In genomic region chr17:86433813-86434212, GRCm38 (mm10) we compare ENCODE assay signal across 17 mouse cellular contexts.
DNase-seq lines count a peak whose midpoint lies in the region; ATAC-seq and TF ChIP-seq lines count a peak whose summit lies in the region.
"Had no signal": no experiment of that assay in that cellular context is flagged by ENCODE, and none has a peak within 500 bp of the region (broad histone marks: within the 10 kb centered on the region; RNA-seq: fewer than 3 reads in every experiment).

No protein-coding gene starts in this region.

- H3K4me3 ChIP-seq in forebrain, embryonic 14.5 days (ENCODE audit: low read depth, low read length) = no peak overlapping the region
- H3K4me3 ChIP-seq in forebrain, embryonic 11.5 days (ENCODE audit: low read depth, low read length) = no peak overlapping the region
- H3K4me3 ChIP-seq in cortical plate, adult 2 months (ENCODE audit: insufficient read depth, low read length) = no peak overlapping the region
- H3K4me3 ChIP-seq: embryonic facial prominence, embryonic 10.5 days; hindbrain, embryonic 13.5 days; liver, embryonic 12.5 days; myocyte had no signal

- no peak for TF ChIP-seq CTCF in cortical plate, adult 2 months (IDR thresholded peaks at IDR 0.05; ENCODE audit: extremely low read depth, insufficient read depth, low read length)

- no peaks in the 10 kb centered on the region for H3K4me1 ChIP-seq in forebrain, embryonic 14.5 days (ENCODE audit: control insufficient read depth, insufficient read depth, low read length)
- H3K4me1 ChIP-seq in forebrain, embryonic 11.5 days (replicated peaks; ENCODE audit: control insufficient read depth, insufficient read depth, low read length) = no peaks in the 10 kb centered on the region
- peaks cover 19% of the 10 kb centered on the region for H3K4me1 ChIP-seq in cortical plate, adult 2 months (ENCODE audit: control insufficient read depth, insufficient read depth, low read length)
- H3K4me1 ChIP-seq: embryonic facial prominence, embryonic 10.5 days; hindbrain, embryonic 13.5 days had no signal

- H3K36me3 ChIP-seq in forebrain, embryonic 14.5 days (ENCODE audit: control insufficient read depth, insufficient read depth, low read length) = no peaks in the 10 kb centered on the region
- H3K36me3 ChIP-seq in forebrain, embryonic 11.5 days (ENCODE audit: control insufficient read depth, insufficient read depth, low read length) = no peaks in the 10 kb centered on the region
- H3K36me3 ChIP-seq: embryonic facial prominence, embryonic 10.5 days; hindbrain, embryonic 13.5 days; liver, embryonic 12.5 days had no signal

- peak; percentile 70 for DNase-seq in forebrain, embryonic 14.5 days (ENCODE audit: low spot score)
- no peak for DNase-seq in forebrain, embryonic 11.5 days (ENCODE audit: low spot score)
- DNase-seq in layer of hippocampus, adult 9-11 months = peak; percentile 64
- no peak for DNase-seq in layer of hippocampus, postnatal 25 days (ENCODE audit: extremely low spot score in 1 of 2, low spot score in 1 of 2)
- DNase-seq in heart, postnatal 14 days = peak; percentile 19 to 22
- no peak for DNase-seq in adipocyte (ENCODE audit: low spot score)
- DNase-seq in thymus, adult 18-20 months = no peak
- DNase-seq: adrenal gland, postnatal 10 days; gastrocnemius, postnatal 14 days; thymus, postnatal 14 days had no signal

- ATAC-seq in forebrain, embryonic 14.5 days = peak; percentile 48; the same call in 1 of the 2 replicates
- ATAC-seq in forebrain, embryonic 11.5 days (replicated peaks; ENCODE audit: low FRiP score) = no peak
- ATAC-seq: intestine, postnatal 0 days; liver, embryonic 12.5 days had no signal

- no peak overlapping the region for H3K4me2 ChIP-seq in forebrain, embryonic 14.5 days (ENCODE audit: low read length)
- H3K4me2 ChIP-seq in forebrain, embryonic 11.5 days (ENCODE audit: low read depth, low read length, severe bottlenecking) = no peak overlapping the region
- H3K4me2 ChIP-seq: hindbrain, embryonic 13.5 days; liver, embryonic 12.5 days; midbrain, embryonic 11.5 days had no signal

- intact Hi-C loops in heart, postnatal 14 days (cut with DNase I) = no loop called here

- no peaks in the 10 kb centered on the region for H3K27me3 ChIP-seq in forebrain, embryonic 14.5 days (replicated peaks; ENCODE audit: control insufficient read depth, insufficient read depth, low read length)
- H3K27me3 ChIP-seq in forebrain, embryonic 11.5 days (ENCODE audit: control insufficient read depth, insufficient read depth, low read length) = no peaks in the 10 kb centered on the region
- H3K27me3 ChIP-seq: hindbrain, embryonic 13.5 days; liver, embryonic 12.5 days had no signal

- no peak overlapping the region for H3K9ac ChIP-seq in forebrain, embryonic 14.5 days (ENCODE audit: low read length)
- no peak overlapping the region for H3K9ac ChIP-seq in forebrain, embryonic 11.5 days (ENCODE audit: low read length)
- H3K9ac ChIP-seq: hindbrain, embryonic 13.5 days; liver, embryonic 12.5 days had no signal

- no peak for TF ChIP-seq POLR2A in cortical plate, adult 2 months (IDR thresholded peaks at IDR 0.05; ENCODE audit: extremely low read depth, insufficient read depth, low read length)

- no peaks in the 10 kb centered on the region for H3K9me3 ChIP-seq in forebrain, embryonic 14.5 days (replicated peaks; ENCODE audit: control insufficient read depth, low read length)
- no peaks in the 10 kb centered on the region for H3K9me3 ChIP-seq in forebrain, embryonic 11.5 days (ENCODE audit: control insufficient read depth, low read length)
- H3K9me3 ChIP-seq: embryonic facial prominence, embryonic 10.5 days; hindbrain, embryonic 13.5 days had no signal

- 0 out of 2 replicates have a peak overlapping the region, but pooled peaks have one; percentile 9 for H3K27ac ChIP-seq in forebrain, embryonic 14.5 days (ENCODE audit: low read depth, low read length)
- no peak overlapping the region for H3K27ac ChIP-seq in forebrain, embryonic 11.5 days (ENCODE audit: low read depth, low read length)
- H3K27ac ChIP-seq in cortical plate, adult 2 months (ENCODE audit: insufficient read depth, low read length) = peak overlapping the region; percentile 54; the same call in 1 of the 2 replicates
- H3K27ac ChIP-seq: embryonic facial prominence, embryonic 10.5 days; hindbrain, embryonic 13.5 days; liver, embryonic 12.5 days had no signal

- 88% methylated on average over 11 of the region's 11 CpGs for WGBS in forebrain, embryonic 14.5 days
- 94% methylated on average over 11 of the region's 11 CpGs for WGBS in forebrain, embryonic 11.5 days

Comparison
In these comparisons a context has a peak if more than half of its experiments do, and no peak if none do; other contexts are left out.
1. DNase-seq: peak in forebrain, embryonic 14.5 days (single experiment), layer of hippocampus, adult 9-11 months (single experiment) and heart, postnatal 14 days (2 of 2); none in forebrain, embryonic 11.5 days (single experiment), layer of hippocampus, postnatal 25 days (0 of 2), adipocyte (single experiment) and thymus, adult 18-20 months (0 of 2).